Mouse (Mus musculus) hindbrain, embryonic 11.5 days (tissue): Measurements from ENCODE around the gene Kcnip4. TPM values are rescaled to one million over a fixed set of nuclear protein-coding genes. Genes with fewer than 3 reads are reported as not detected.

Source experiments
- ATAC-seq: fragments of 200-750 bp; cut with Nextera tagmentation; 2 replicates; pipeline ENCODE4 v1.8.0; 2017; ENCODE audit warnings: mild to moderate bottlenecking, moderate TSS enrichment, moderate library complexity; ENCODE audit not compliant: low FRiP score
- DNase-seq: peaks from one replicate; pipeline ENCODE4 v3.0.0-alpha.2; 2015; ENCODE audit warnings: low spot score
- H3K27ac ChIP-seq: fragments of 300-500 bp; sonication (generic); 2 replicates; pipeline ENCODE4 v1.5.1; 2014; ENCODE audit warnings: mild to moderate bottlenecking, low read depth, low read length
- H3K27me3 ChIP-seq: fragments of 300-500 bp; sonication (generic); 2 replicates; pipeline ENCODE4 v1.6.1; 2014; ENCODE audit warnings: mild to moderate bottlenecking, low read length, moderate library complexity, mixed read lengths; ENCODE audit not compliant: control insufficient read depth, insufficient read depth
- H3K36me3 ChIP-seq: fragments of 300-500 bp; sonication (generic); 2 replicates; pipeline ENCODE4 v1.6.1; 2014; ENCODE audit warnings: mild to moderate bottlenecking, low read length, moderate library complexity, mixed read lengths; ENCODE audit not compliant: control insufficient read depth, insufficient read depth
- H3K4me1 ChIP-seq: fragments of 300-500 bp; sonication (generic); replicated peaks from 2 replicates; pipeline ENCODE4 v1.6.1; 2014; ENCODE audit warnings: low read length, mixed read lengths; ENCODE audit not compliant: control insufficient read depth, insufficient read depth
- H3K4me2 ChIP-seq: fragments of 300-500 bp; sonication (generic); replicated peaks from 2 replicates; pipeline ENCODE4 v1.6.1; 2014; ENCODE audit warnings: mild to moderate bottlenecking, low read depth, low read length
- H3K4me3 ChIP-seq: fragments of 300-500 bp; sonication (generic); 2 replicates; pipeline ENCODE4 v1.5.1; 2014; ENCODE audit warnings: low read depth, low read length
- H3K9ac ChIP-seq: fragments of 300-500 bp; sonication (generic); 2 replicates; pipeline ENCODE4 v1.6.1; 2014; ENCODE audit warnings: low read depth, low read length
- H3K9me3 ChIP-seq: fragments of 300-500 bp; sonication (generic); 2 replicates; pipeline ENCODE4 v1.6.1; 2016; ENCODE audit warnings: low read length; ENCODE audit not compliant: control insufficient read depth
- WGBS: fragments of 180-500 bp; shearing (Covaris S2); extraction: QIAGEN DNeasy Blood & Tissue Kit; methylation state at CpG from one replicate; pipeline ENCODE4 v1.1.7; 2014; 5-methylcytosine and 5-hydroxymethylcytosine counted together
- polyA plus RNA-seq: library from polyadenylated mRNA; unstranded; fragments of >200 nt; fragmentation: Nextera tagmentation; extraction: Ambion mirVana; gene quantifications from 2 replicates; pipeline ENCODE4 v1.2.1, GENCODE M21; 2014

Gene Kcnip4
- polyA plus RNA-seq, 1 experiment from 2014 or later: 4.2 TPM

GRCm38 (mm10) chr5:49348511-49348910, 176.2 kb downstream of the Kcnip4 start:
- no peak overlapping the region for H3K4me3 ChIP-seq
- no peaks in the 10 kb centered on the region for H3K36me3 ChIP-seq
- no peaks in the 10 kb centered on the region for H3K4me1 ChIP-seq
- no peak overlapping the region for H3K9ac ChIP-seq
- no peaks in the 10 kb centered on the region for H3K27me3 ChIP-seq
- H3K9me3 ChIP-seq: no peaks in the 10 kb centered on the region
- WGBS: 63% methylated on average over 5 of the region's 5 CpGs
- H3K27ac ChIP-seq: no peak overlapping the region
- ATAC-seq: no peak
- no peak overlapping the region for H3K4me2 ChIP-seq
- no peak for DNase-seq

- Histone ChIP-seq H3K27ac (no peak overlapping the region), H3K9ac (no peak overlapping the region), H3K36me3 (no peaks in the 10 kb centered on the region), H3K27me3 (no peaks in the 10 kb centered on the region), H3K4me3 (no peak overlapping the region), H3K9me3 (no peaks in the 10 kb centered on the region), H3K4me2 (no peak overlapping the region), H3K4me1 (no peaks in the 10 kb centered on the region)
- 79% methylated on average over 1 of the region's 1 CpGs for WGBS
- ATAC-seq (no peak), DNase-seq (no peak)
Observed at GRCm38 (mm10) chr5:49344606-49345005, 180.1 kb downstream of the Kcnip4 start.

GRCm38 (mm10) chr5:49337164-49337563, 187.5 kb downstream of the Kcnip4 start:
- Histone ChIP-seq H3K9ac (no peak overlapping the region), H3K9me3 (no peaks in the 10 kb centered on the region), H3K4me3 (no peak overlapping the region), H3K4me1 (no peaks in the 10 kb centered on the region), H3K36me3 (no peaks in the 10 kb centered on the region), H3K27me3 (no peaks in the 10 kb centered on the region), H3K27ac (no peak overlapping the region), H3K4me2 (no peak overlapping the region)
- DNase-seq (no peak), ATAC-seq (no peak)
- WGBS: 69% methylated on average over 2 of the region's 2 CpGs

GRCm38 (mm10) chr5:49333063-49333462, 191.6 kb downstream of the Kcnip4 start:
- H3K27ac ChIP-seq: no peak overlapping the region
- H3K9me3 ChIP-seq: no peaks in the 10 kb centered on the region
- H3K4me2 ChIP-seq: no peak overlapping the region
- WGBS: 83% methylated on average over 2 of the region's 2 CpGs
- no peak for ATAC-seq
- no peak overlapping the region for H3K4me3 ChIP-seq
- H3K9ac ChIP-seq: no peak overlapping the region
- H3K4me1 ChIP-seq: no peaks in the 10 kb centered on the region
- no peak for DNase-seq
- H3K36me3 ChIP-seq: no peaks in the 10 kb centered on the region
- H3K27me3 ChIP-seq: no peaks in the 10 kb centered on the region

GRCm38 (mm10) chr5:49329023-49329422, 195.7 kb downstream of the Kcnip4 start:
- Histone ChIP-seq H3K27ac (no peak overlapping the region), H3K9me3 (no peaks in the 10 kb centered on the region), H3K27me3 (no peaks in the 10 kb centered on the region), H3K4me2 (no peak overlapping the region), H3K9ac (no peak overlapping the region), H3K4me3 (no peak overlapping the region), H3K4me1 (no peaks in the 10 kb centered on the region), H3K36me3 (no peaks in the 10 kb centered on the region)
- DNase-seq (no peak), ATAC-seq (no peak)
- WGBS: 90% methylated on average over 1 of the region's 1 CpGs

- Histone ChIP-seq H3K4me2 (no peak overlapping the region), H3K27me3 (no peaks in the 10 kb centered on the region), H3K36me3 (no peaks in the 10 kb centered on the region), H3K4me1 (no peaks in the 10 kb centered on the region), H3K4me3 (no peak overlapping the region), H3K27ac (no peak overlapping the region), H3K9me3 (no peaks in the 10 kb centered on the region), H3K9ac (no peak overlapping the region)
- DNase-seq: no peak
- ATAC-seq: no peak
Observed at GRCm38 (mm10) chr5:49318661-49319060, 206.0 kb downstream of the Kcnip4 start.

GRCm38 (mm10) chr5:49317869-49318268, 206.8 kb downstream of the Kcnip4 start:
- ATAC-seq (no peak), DNase-seq (no peak)
- no peaks in the 10 kb centered on the region for H3K9me3 ChIP-seq
- H3K9ac ChIP-seq: no peak overlapping the region
- WGBS: 83% methylated on average over 2 of the region's 2 CpGs
- no peak overlapping the region for H3K4me2 ChIP-seq
- H3K36me3 ChIP-seq: no peaks in the 10 kb centered on the region
- no peak overlapping the region for H3K4me3 ChIP-seq
- no peak overlapping the region for H3K27ac ChIP-seq
- H3K27me3 ChIP-seq: no peaks in the 10 kb centered on the region
- H3K4me1 ChIP-seq: no peaks in the 10 kb centered on the region

- Histone ChIP-seq H3K27me3 (no peaks in the 10 kb centered on the region), H3K4me3 (no peak overlapping the region), H3K4me1 (no peaks in the 10 kb centered on the region), H3K9ac (no peak overlapping the region), H3K9me3 (no peaks in the 10 kb centered on the region), H3K4me2 (no peak overlapping the region), H3K27ac (no peak overlapping the region), H3K36me3 (no peaks in the 10 kb centered on the region)
- ATAC-seq (no peak), DNase-seq (no peak)
- WGBS: 77% methylated on average over 1 of the region's 1 CpGs
Observed at GRCm38 (mm10) chr5:49306796-49307195, 217.9 kb downstream of the Kcnip4 start.

- Histone ChIP-seq H3K9ac (no peak overlapping the region), H3K4me1 (no peaks in the 10 kb centered on the region), H3K36me3 (no peaks in the 10 kb centered on the region), H3K4me3 (no peak overlapping the region), H3K27me3 (no peaks in the 10 kb centered on the region), H3K27ac (no peak overlapping the region), H3K9me3 (no peaks in the 10 kb centered on the region), H3K4me2 (no peak overlapping the region)
- WGBS: 81% methylated on average over 2 of the region's 2 CpGs
- ATAC-seq (no peak), DNase-seq (no peak)
Observed at GRCm38 (mm10) chr5:49305321-49305720, 219.4 kb downstream of the Kcnip4 start.
